Mouse (Mus musculus) CH12.LX (cell line): Measurements from ENCODE around the gene Chrne. TPM values are rescaled to one million over a fixed set of nuclear protein-coding genes. Genes with fewer than 3 reads are reported as not detected.

Experiments used
- DNase-seq: peaks from one replicate; pipeline ENCODE4 v3.0.0-alpha.2; 2013; ENCODE audit errors: extremely low read depth
- H3K27ac ChIP-seq: 2 replicates; pipeline ENCODE4 v1.5.1; 2012; ENCODE audit warnings: low read depth, mild to moderate bottlenecking, control low read depth, moderate library complexity; ENCODE audit not compliant: insufficient read depth
- H3K27me3 ChIP-seq: replicated peaks from 2 replicates; pipeline ENCODE3; 2012; ENCODE audit warnings: inconsistent platforms
- H3K36me3 ChIP-seq, 2 experiments: replicated peaks in 1 of 2; 2 replicates each; pipeline versions ENCODE3 to v1.6.1; 2012; ENCODE audit warnings: inconsistent platforms in 1 of 2, low read length in 1 of 2, mild to moderate bottlenecking in 1 of 2, mixed read lengths in 1 of 2, moderate library complexity in 1 of 2; ENCODE audit not compliant: control insufficient read depth in 1 of 2, insufficient read depth in 1 of 2
- H3K4me1 ChIP-seq, 2 experiments: 2 replicates each; pipeline ENCODE4 v1.6.1; 2012; ENCODE audit warnings: inconsistent platforms in 1 of 2, moderate library complexity in 1 of 2; ENCODE audit not compliant: insufficient read depth in 2 of 2, control insufficient read depth in 1 of 2
- H3K4me2 ChIP-seq: 2 replicates; pipeline ENCODE4 v1.6.1; 2012; ENCODE audit warnings: low read depth, mild to moderate bottlenecking, control low read depth; ENCODE audit not compliant: poor library complexity, insufficient read depth, severe bottlenecking
- H3K4me3 ChIP-seq, 3 experiments: fragments of 150-350 bp in 1 of 3; sonication (generic) in 1 of 3; replicated peaks in 1 of 3; 2 replicates each; pipeline versions ENCODE3 to v1.5.1; 2011 to 2012; ENCODE audit warnings: low read depth in 2 of 3, low read length in 2 of 3, mild to moderate bottlenecking in 2 of 3, moderate library complexity in 2 of 3, control low read depth in 1 of 3, improper control_type of control experiment in 1 of 3, inconsistent platforms in 1 of 3, mixed read lengths in 1 of 3; ENCODE audit not compliant: poor library complexity in 1 of 3
- H3K79me2 ChIP-seq: replicated peaks from 2 replicates; pipeline ENCODE4 v1.6.1; 2012; ENCODE audit warnings: mild to moderate bottlenecking, moderate library complexity; ENCODE audit not compliant: control insufficient read depth, poor library complexity, insufficient read depth, severe bottlenecking; ENCODE audit errors: extremely low read depth
- H3K9ac ChIP-seq: 2 replicates; pipeline ENCODE4 v1.6.1; 2012; ENCODE audit warnings: low read depth, mild to moderate bottlenecking, control low read depth, moderate library complexity; ENCODE audit not compliant: insufficient read depth
- H3K9me3 ChIP-seq: replicated peaks from 2 replicates; pipeline ENCODE3; 2012; ENCODE audit warnings: low read length, inconsistent platforms, mixed read lengths
- BHLHE40 ChIP-seq: IDR thresholded peaks from 2 replicates; pipeline ENCODE4 v1.6.1; 2011; ENCODE audit warnings: mild to moderate bottlenecking, low read depth, low read length, improper control_type of control experiment
- CHD1 ChIP-seq: IDR thresholded peaks from 2 replicates; pipeline ENCODE4 v1.6.1; 2012; ENCODE audit warnings: low read depth, low read length, improper control_type of control experiment, inconsistent platforms
- CHD2 ChIP-seq: IDR thresholded peaks from 2 replicates; pipeline ENCODE4 v1.6.1; 2011; ENCODE audit warnings: low read length, improper control_type of control experiment
- CTCF ChIP-seq, 2 experiments: IDR thresholded peaks in 1 of 2; conservative IDR thresholded peaks in 1 of 2; 2 replicates each; pipeline ENCODE4 v1.5.1; 2011 to 2012; ENCODE audit warnings: low read depth in 2 of 2, low read length in 2 of 2, improper control_type of control experiment in 1 of 2, inconsistent platforms in 1 of 2, mild to moderate bottlenecking in 1 of 2, moderate library complexity in 1 of 2
- E2F4 ChIP-seq: IDR thresholded peaks from 2 replicates; pipeline ENCODE4 v1.6.1; 2011; ENCODE audit warnings: low read depth, low read length, improper control_type of control experiment; ENCODE audit not compliant: insufficient replicate concordance
- ELF1 ChIP-seq: IDR thresholded peaks from 2 replicates; pipeline ENCODE4 v1.6.1; 2014; ENCODE audit warnings: low read depth, mild to moderate bottlenecking, inconsistent platforms, low read length, improper control_type of control experiment
- EP300 ChIP-seq: IDR thresholded peaks from 2 replicates; pipeline ENCODE4 v1.6.1; 2011; ENCODE audit warnings: low read length, improper control_type of control experiment
- ETS1 ChIP-seq: conservative IDR thresholded peaks from 2 replicates; pipeline ENCODE4 v1.6.1; 2012; ENCODE audit warnings: low read depth, mild to moderate bottlenecking, inconsistent platforms, low read length, improper control_type of control experiment, moderate library complexity
- GABPA ChIP-seq: IDR thresholded peaks from 2 replicates; pipeline ENCODE4 v1.6.1; 2012; ENCODE audit warnings: low read depth, low read length, improper control_type of control experiment, inconsistent platforms; ENCODE audit not compliant: insufficient replicate concordance
- HCFC1 ChIP-seq: IDR thresholded peaks from 2 replicates; pipeline ENCODE4 v1.6.1; 2012; ENCODE audit warnings: low read depth, mild to moderate bottlenecking, inconsistent platforms, low read length, improper control_type of control experiment
- IRF4 ChIP-seq: IDR thresholded peaks from 2 replicates; pipeline ENCODE4 v1.6.1; 2014; ENCODE audit warnings: low read depth, mild to moderate bottlenecking, inconsistent platforms, low read length, improper control_type of control experiment
- JUN ChIP-seq: IDR thresholded peaks from 2 replicates; pipeline ENCODE4 v1.6.1; 2011; ENCODE audit warnings: low read depth, mild to moderate bottlenecking, low read length, improper control_type of control experiment, moderate library complexity; ENCODE audit not compliant: insufficient read depth
- JUND ChIP-seq: conservative IDR thresholded peaks from 2 replicates; pipeline ENCODE4 v1.6.1; 2011; ENCODE audit warnings: low read depth, low read length, improper control_type of control experiment
- KAT2A ChIP-seq: IDR thresholded peaks from 2 replicates; pipeline ENCODE4 v1.6.1; 2012; ENCODE audit warnings: low read length, improper control_type of control experiment, inconsistent platforms; ENCODE audit not compliant: insufficient replicate concordance
- MAX ChIP-seq: IDR thresholded peaks from 2 replicates; pipeline ENCODE4 v1.6.1; 2011; ENCODE audit warnings: low read length, improper control_type of control experiment
- MAZ ChIP-seq: IDR thresholded peaks from 2 replicates; pipeline ENCODE4 v1.6.1; 2012; ENCODE audit warnings: low read depth, mild to moderate bottlenecking, inconsistent platforms, low read length, improper control_type of control experiment, moderate library complexity
- MEF2A ChIP-seq: IDR thresholded peaks from 2 replicates; pipeline ENCODE4 v1.6.1; 2014; ENCODE audit warnings: low read depth, mild to moderate bottlenecking, inconsistent platforms, low read length, improper control_type of control experiment, borderline replicate concordance
- MXI1 ChIP-seq: IDR thresholded peaks from 2 replicates; pipeline ENCODE4 v1.6.1; 2011; ENCODE audit warnings: mild to moderate bottlenecking, low read depth, low read length, improper control_type of control experiment
- MYC ChIP-seq: IDR thresholded peaks from 2 replicates; pipeline ENCODE4 v1.6.1; 2011; ENCODE audit warnings: low read depth, mild to moderate bottlenecking, improper control_type of control experiment, low read length
- NELFE ChIP-seq: IDR thresholded peaks from 2 replicates; pipeline ENCODE4 v1.6.1; 2011; ENCODE audit warnings: low read depth, low read length, improper control_type of control experiment
- NRF1 ChIP-seq: IDR thresholded peaks from 2 replicates; pipeline ENCODE4 v1.6.1; 2014; ENCODE audit warnings: low read depth, mild to moderate bottlenecking, inconsistent platforms, low read length, improper control_type of control experiment, moderate library complexity
- PAX5 ChIP-seq: IDR thresholded peaks from 2 replicates; pipeline ENCODE4 v1.6.1; 2012; ENCODE audit warnings: low read length, inconsistent platforms, mixed read lengths
- POLR2A ChIP-seq: IDR thresholded peaks from 2 replicates; pipeline ENCODE4 v1.6.1; 2011; ENCODE audit warnings: low read depth, mild to moderate bottlenecking, improper control_type of control experiment, low read length
- POLR2AphosphoS2 ChIP-seq: IDR thresholded peaks from 2 replicates; pipeline ENCODE4 v1.6.1; 2011; ENCODE audit warnings: low read depth, low read length, improper control_type of control experiment
- RAD21 ChIP-seq: IDR thresholded peaks from 2 replicates; pipeline ENCODE4 v1.6.1; 2011; ENCODE audit warnings: low read depth, mild to moderate bottlenecking, low read length, improper control_type of control experiment, moderate library complexity
- RCOR1 ChIP-seq: conservative IDR thresholded peaks from 2 replicates; pipeline ENCODE4 v1.6.1; 2012; ENCODE audit warnings: low read depth, mild to moderate bottlenecking, inconsistent platforms, low read length, improper control_type of control experiment
- SIN3A ChIP-seq: IDR thresholded peaks from 2 replicates; pipeline ENCODE4 v1.6.1; 2012; ENCODE audit warnings: low read length, improper control_type of control experiment, inconsistent platforms
- SMC3 ChIP-seq: IDR thresholded peaks from 2 replicates; pipeline ENCODE4 v1.6.1; 2011; ENCODE audit warnings: low read depth, low read length, improper control_type of control experiment
- TBP ChIP-seq: conservative IDR thresholded peaks from 2 replicates; pipeline ENCODE4 v1.6.1; 2011; ENCODE audit warnings: low read depth, low read length, improper control_type of control experiment
- TCF12 ChIP-seq: IDR thresholded peaks from 2 replicates; pipeline ENCODE4 v1.6.1; 2014; ENCODE audit warnings: low read depth, mild to moderate bottlenecking, inconsistent platforms, low read length, improper control_type of control experiment
- UBTF ChIP-seq: IDR thresholded peaks from 2 replicates; pipeline ENCODE4 v1.6.1; 2012; ENCODE audit warnings: low read depth, mild to moderate bottlenecking, inconsistent platforms, low read length, improper control_type of control experiment, moderate library complexity
- USF1 ChIP-seq: IDR thresholded peaks from 2 replicates; pipeline ENCODE4 v1.6.1; 2014; ENCODE audit warnings: low read depth, mild to moderate bottlenecking, inconsistent platforms, low read length, improper control_type of control experiment
- USF2 ChIP-seq: conservative IDR thresholded peaks from 2 replicates; pipeline ENCODE4 v1.6.1; 2011; ENCODE audit warnings: low read depth, low read length, improper control_type of control experiment
- ZC3H11A ChIP-seq: IDR thresholded peaks from 2 replicates; pipeline ENCODE4 v1.6.1; 2012; ENCODE audit warnings: low read depth, mild to moderate bottlenecking, inconsistent platforms, low read length, improper control_type of control experiment
- ZKSCAN1 ChIP-seq: IDR thresholded peaks from 2 replicates; pipeline ENCODE4 v1.6.1; 2012; ENCODE audit warnings: low read depth, inconsistent platforms, low read length, improper control_type of control experiment, borderline replicate concordance
- ZMIZ1 ChIP-seq: IDR thresholded peaks from 2 replicates; pipeline ENCODE4 v1.6.1; 2012; ENCODE audit warnings: low read depth, mild to moderate bottlenecking, inconsistent platforms, low read length, improper control_type of control experiment
- ZNF384 ChIP-seq: IDR thresholded peaks from 2 replicates; pipeline ENCODE4 v1.6.1; 2012; ENCODE audit warnings: low read depth, low read length, improper control_type of control experiment, inconsistent platforms
- dilution Hi-C: fragments of 300-500 bp; cut with MboI; formaldehyde crosslinking; loops from 2 replicates; pipeline ENCODE4 v1.14.3; 2020; ENCODE audit warnings: low sequenced_read_pairs; ENCODE audit not compliant: extremely low pct_unique_long_range_greater_than_20kb, extremely low pct_ligation_motif_present
- in situ Hi-C: fragments of 300-500 bp; cut with MboI; formaldehyde crosslinking; loops from 3 replicates; pipeline ENCODE4 v1.14.3; 2019; ENCODE audit warnings: low sequenced_read_pairs, low pct_ligation_motif_present, low pct_unique_long_range_greater_than_20kb, mixed read lengths
- polyA plus RNA-seq: library from polyadenylated mRNA; unstranded; fragments of >175 nt; gene quantifications from 2 replicates; pipeline ENCODE4 v1.2.1, GENCODE M21; 2012; ENCODE audit warnings: low read depth; ENCODE audit not compliant: insufficient read length
- total RNA-seq, 2 experiments: library from RNA; depleted of rRNA; stranded (reverse); fragments of 300-350 nt in 1 of 2; fragments of >200 nt in 1 of 2; gene quantifications; 2 replicates each; pipeline ENCODE4 v1.2.3; 2012 to 2014

Gene Chrne
- total and polyA plus RNA-seq, 3 experiments: not detected

DNA sequence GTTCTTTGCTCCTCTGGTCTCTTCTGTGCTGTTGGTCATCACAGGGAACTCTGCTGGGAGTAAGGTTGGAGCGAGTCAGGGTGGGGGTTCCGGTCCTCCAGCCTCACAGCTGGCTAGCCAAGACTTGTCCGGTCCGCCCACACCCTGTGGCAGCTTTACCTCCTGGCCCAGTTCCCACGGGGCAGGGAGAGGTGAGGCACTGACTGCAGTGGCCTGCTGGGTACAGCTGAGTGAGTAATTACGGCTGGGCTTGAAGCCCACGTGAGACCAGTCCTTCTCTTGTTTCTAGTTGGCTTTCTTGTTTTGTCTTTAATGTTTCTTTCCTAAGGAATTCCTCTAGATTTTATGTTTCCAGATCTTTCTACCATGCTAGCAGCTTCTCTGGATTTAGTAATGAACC is 33.6 kb downstream of the Chrne start (continued):
- no peak for TF ChIP-seq E2F4
- no peak for TF ChIP-seq CHD2
- TF ChIP-seq SIN3A: no peak
- TF ChIP-seq IRF4: peak; percentile 33; the same call in 1 of the 2 replicates
- no peak for TF ChIP-seq MAX

DNA sequence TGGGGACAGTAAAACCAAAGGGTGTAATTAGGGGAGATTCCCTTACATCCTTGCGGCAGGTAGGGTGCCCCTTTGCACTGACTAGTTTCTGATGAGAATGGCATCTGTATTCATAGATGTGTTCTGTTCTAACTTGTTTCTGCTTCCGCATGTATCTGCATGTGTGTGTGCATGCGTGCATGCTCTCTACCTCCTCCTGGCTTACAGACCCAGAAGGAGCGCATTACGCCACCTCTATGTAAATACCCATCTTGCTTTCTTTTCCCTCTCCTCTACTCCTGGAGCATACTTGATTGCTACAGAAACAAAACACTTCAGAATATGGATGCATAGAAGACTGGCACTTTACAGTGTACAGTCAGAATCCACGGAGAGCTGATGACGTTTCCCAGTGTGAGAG is 35.2 kb downstream of the Chrne start:
- Histone ChIP-seq H3K4me1 (peaks cover 64 to 99% of the 10 kb centered on the region in 2 experiments), H3K27me3 (no peaks in the 10 kb centered on the region)
- DNase-seq: peak; percentile 75
- no peak for TF ChIP-seq USF2
- TF ChIP-seq ZKSCAN1: no peak
- no peak; the same call in 1 of the 2 replicates for TF ChIP-seq ZNF384
- TF ChIP-seq MAZ: no peak
- peak; percentile 84 for TF ChIP-seq ELF1
- TF ChIP-seq BHLHE40: peak; percentile 86
- peak; percentile 50 for TF ChIP-seq EP300
- TF ChIP-seq IRF4: no peak
- 0 out of 2 replicates have a peak, but pooled peaks have one; percentile 44 for TF ChIP-seq NELFE
- peak; percentile 92 for TF ChIP-seq MYC
- TF ChIP-seq NRF1: peak; percentile 66
- 0 out of 2 replicates have a peak, but pooled peaks have one; percentile 12 for TF ChIP-seq ZMIZ1
- TF ChIP-seq RAD21: no peak; the same call in 1 of the 2 replicates
- TF ChIP-seq MXI1: peak; percentile 57; the same call in 1 of the 2 replicates
- TF ChIP-seq JUND: no peak
- no peak for TF ChIP-seq POLR2AphosphoS2
- no peak for TF ChIP-seq TBP
- TF ChIP-seq UBTF: no peak
- TF ChIP-seq SIN3A: 0 out of 2 replicates have a peak, but pooled peaks have one; percentile 35
- peak; percentile 73; the same call in 1 of the 2 replicates for TF ChIP-seq ETS1
- TF ChIP-seq POLR2A: peak; percentile 27; the same call in 1 of the 2 replicates
- TF ChIP-seq HCFC1: peak; percentile 48
- TF ChIP-seq CTCF (conservative IDR thresholded peaks at IDR 0.05 in 1 of 2, IDR thresholded peaks at IDR 0.05 in 1 of 2; ENCODE audit: low read depth in 2 of 2, low read length in 2 of 2): peak in 1 of 2 experiments; percentile 50; a peak in 2 of 4 replicates
- no peak; the same call in 1 of the 2 replicates for TF ChIP-seq SMC3
- no peak for TF ChIP-seq GABPA
- TF ChIP-seq TCF12: 0 out of 2 replicates have a peak, but pooled peaks have one; percentile 47
- peak; percentile 86; the same call in 1 of the 2 replicates for TF ChIP-seq MEF2A
- no peak for TF ChIP-seq PAX5
- TF ChIP-seq USF1: no peak
- no peak for TF ChIP-seq CHD2
- no peak for TF ChIP-seq JUN
- peak; percentile 97 for TF ChIP-seq CHD1
- TF ChIP-seq KAT2A: no peak
- no peak for TF ChIP-seq ZC3H11A
- TF ChIP-seq RCOR1: no peak
- TF ChIP-seq E2F4: no peak

More for the DNA sequence above, 35.2 kb downstream of the Chrne start:
- in situ Hi-C loops (no loop called here), dilution Hi-C loops (no loop called here)
- peak overlapping the region; percentile 63 for H3K27ac ChIP-seq
- H3K4me2 ChIP-seq: 0 out of 2 replicates have a peak overlapping the region, but pooled peaks have one; percentile 24
- H3K4me3 ChIP-seq: no peak overlapping the region
- peaks cover 13% of the 10 kb centered on the region for H3K79me2 ChIP-seq
- no peaks in the 10 kb centered on the region for H3K9me3 ChIP-seq
- peaks cover 0 to 28% of the 10 kb centered on the region in 2 experiments for H3K36me3 ChIP-seq
- H3K9ac ChIP-seq: 0 out of 2 replicates have a peak overlapping the region, but pooled peaks have one; percentile 1
